Mouse (Mus musculus) ES-Bruce4 (cell line): ENCODE results near the gene Dnajb12.
"Not testable (repeated sequence)": the region's sequence is repeated elsewhere in the genome, so short reads cannot be mapped to it uniquely, and the experiment has no call there.

ENCODE experiments used
- CTCF ChIP-seq: IDR thresholded peaks from one replicate; pipeline ENCODE4 v1.8.1; 2011; ENCODE audit warnings: low read depth, low read length
- POLR2A ChIP-seq: IDR thresholded peaks from one replicate; pipeline ENCODE4 v1.8.1; 2011; ENCODE audit warnings: low read length; ENCODE audit not compliant: insufficient read depth

GRCm38 (mm10) chr10:59876698-59877097 is 2.7 kb upstream of the Dnajb12 start:
- TF ChIP-seq POLR2A, CTCF: not testable (repeated sequence)
